Mouse (Mus musculus): ENCODE results near the gene Aprt.
"Not testable (repeated sequence)": the region's sequence is repeated elsewhere in the genome, so short reads cannot be mapped to it uniquely, and the experiment has no call there.

Gene Aprt

GRCm38 (mm10) chr8:122586171-122586570 is 9.5 kb upstream of the Aprt start:
- DNase-seq (ENCODE audit: low spot score in 2 of 2), result no peak

DNA sequence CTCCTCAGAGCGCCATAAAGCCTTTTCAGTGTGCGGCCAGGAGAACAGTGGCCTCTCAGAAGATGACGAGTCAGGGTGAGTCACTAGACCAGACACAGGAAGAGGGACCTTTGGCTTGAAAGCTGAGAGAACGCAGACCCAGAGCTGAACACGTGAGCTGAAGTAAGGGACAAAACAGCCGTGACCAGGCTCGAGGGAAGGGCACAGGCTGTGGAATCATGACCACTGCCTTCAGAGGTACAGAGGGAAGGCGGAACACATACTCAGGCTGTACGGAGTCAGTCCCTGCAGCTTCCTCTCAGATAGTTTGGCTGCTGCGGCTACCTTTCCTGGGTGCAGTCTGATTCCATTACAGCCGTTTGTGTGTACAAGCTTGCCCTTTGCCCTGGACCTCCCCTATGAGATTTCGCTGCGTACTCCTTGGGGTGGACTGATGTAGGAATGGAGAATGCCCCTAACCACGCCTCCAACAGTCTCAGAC is 8.7 kb upstream of the Aprt start:
- no peak for DNase-seq (ENCODE audit: low spot score in 2 of 2)

GRCm38 (mm10) chr8:122584981-122585380 is 8.3 kb upstream of the Aprt start:
- no peak for DNase-seq (ENCODE audit: low spot score in 2 of 2)

GRCm38 (mm10) chr8:122580926-122581325 is 4.2 kb upstream of the Aprt start:
- no peak for DNase-seq (ENCODE audit: low spot score in 2 of 2)

GRCm38 (mm10) chr8:122579196-122579595 is 2.5 kb upstream of the Aprt start:
- no peak for DNase-seq (ENCODE audit: low spot score in 2 of 2)

DNA sequence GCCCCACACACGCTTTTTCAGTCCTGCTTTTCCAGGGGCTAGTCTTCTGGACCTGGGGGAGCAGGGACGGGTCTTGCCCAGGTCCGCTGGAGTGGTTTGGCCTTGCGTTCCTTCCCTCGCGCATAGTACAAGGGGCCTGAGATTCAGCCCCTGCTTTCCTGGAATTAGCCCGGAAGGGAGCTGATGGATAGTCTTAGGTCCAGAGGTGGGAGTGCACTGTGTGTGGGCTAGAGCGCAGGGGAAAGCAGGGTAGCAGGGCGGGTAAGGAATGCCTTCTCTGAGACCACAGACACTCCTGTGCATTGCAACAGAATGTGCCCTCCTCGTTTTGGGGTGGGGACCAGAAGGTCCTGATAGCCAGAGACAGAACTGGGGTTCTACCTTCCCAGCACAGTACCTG is 407 bp upstream of the Aprt start:
- DNase-seq (ENCODE audit: low spot score in 2 of 2), result no peak

GRCm38 (mm10) chr8:122575735-122576647 is 718 bp downstream of the Aprt start:
- DNase-seq (ENCODE audit: low spot score in 2 of 2), result no peak

DNA sequence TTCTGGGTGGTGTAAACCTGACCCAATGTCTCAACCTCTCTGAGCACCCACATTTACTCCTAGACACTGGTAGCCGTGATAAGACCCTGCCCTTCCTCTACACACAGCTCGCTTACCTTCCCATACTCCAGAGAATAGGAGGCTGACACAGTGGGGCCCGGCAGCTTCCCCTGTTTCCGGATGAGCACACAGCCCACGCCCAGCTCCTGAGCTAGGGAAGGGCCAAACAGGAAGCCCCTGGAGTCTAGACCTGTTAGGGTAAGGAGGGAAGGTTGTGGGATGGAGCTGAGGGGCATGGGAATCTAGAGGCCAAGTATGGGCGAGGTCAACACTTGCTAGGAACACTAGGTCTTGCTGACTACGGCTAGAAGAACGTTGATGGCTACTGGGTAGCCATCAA is 1.4 kb downstream of the Aprt start:
- DNase-seq (ENCODE audit: low spot score in 2 of 2), result no peak

GRCm38 (mm10) chr8:122574667-122575251 is 1.9 kb downstream of the Aprt start:
- DNase-seq (ENCODE audit: low spot score in 2 of 2), result no peak

DNA sequence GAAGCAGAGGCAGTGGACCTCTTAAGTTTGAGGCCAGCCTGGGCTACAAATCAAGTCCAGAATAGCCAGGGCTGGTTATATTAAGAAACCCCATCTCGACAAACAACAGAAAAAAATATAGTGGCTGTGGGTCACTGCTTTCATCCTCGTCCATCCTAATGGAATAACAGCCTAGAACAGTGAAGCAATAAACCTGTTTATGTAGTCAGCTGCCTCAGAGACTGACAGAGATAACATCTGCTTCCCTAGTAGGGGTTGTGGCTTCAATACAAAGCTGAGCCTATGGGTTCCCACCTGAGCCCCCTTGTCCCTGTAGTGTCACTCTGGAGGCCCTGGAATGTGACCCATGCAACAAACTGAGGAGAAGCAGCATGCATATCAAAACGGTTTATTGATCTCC is 2.4 kb downstream of the Aprt start:
- DNase-seq (ENCODE audit: low spot score in 2 of 2), result no peak

GRCm38 (mm10) chr8:122573577-122573976 is 3.1 kb downstream of the Aprt start:
- DNase-seq (ENCODE audit: low spot score in 2 of 2), result no peak

GRCm38 (mm10) chr8:122573176-122573575 is 3.5 kb downstream of the Aprt start:
- DNase-seq (ENCODE audit: low spot score in 2 of 2), result not testable (repeated sequence)

DNA sequence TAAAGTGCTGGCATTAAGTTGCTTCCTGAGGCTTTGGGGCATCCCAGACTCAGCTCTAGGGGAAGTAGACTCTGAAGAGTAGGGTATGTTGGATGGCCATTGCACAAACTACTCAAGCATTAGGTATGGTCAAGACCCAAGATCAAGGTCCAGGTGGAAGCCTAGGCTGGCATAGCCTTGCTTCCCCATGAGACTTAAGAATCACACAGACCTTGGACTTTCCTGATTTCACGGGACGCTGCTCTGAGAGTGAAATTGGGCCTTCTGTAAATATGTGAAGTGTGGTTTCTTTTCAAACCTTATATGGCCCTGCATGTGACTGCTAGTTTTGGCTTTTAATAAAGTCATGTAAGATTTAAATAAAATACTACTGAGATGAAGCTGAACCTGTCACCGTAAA is 4.0 kb downstream of the Aprt start:
- DNase-seq (ENCODE audit: low spot score in 2 of 2), result no peak

- DNase-seq (ENCODE audit: low spot score in 2 of 2), result no peak
These were observed 4.9 kb downstream of the Aprt start for GRCm38 (mm10) chr8:122571750-122572267.

DNA sequence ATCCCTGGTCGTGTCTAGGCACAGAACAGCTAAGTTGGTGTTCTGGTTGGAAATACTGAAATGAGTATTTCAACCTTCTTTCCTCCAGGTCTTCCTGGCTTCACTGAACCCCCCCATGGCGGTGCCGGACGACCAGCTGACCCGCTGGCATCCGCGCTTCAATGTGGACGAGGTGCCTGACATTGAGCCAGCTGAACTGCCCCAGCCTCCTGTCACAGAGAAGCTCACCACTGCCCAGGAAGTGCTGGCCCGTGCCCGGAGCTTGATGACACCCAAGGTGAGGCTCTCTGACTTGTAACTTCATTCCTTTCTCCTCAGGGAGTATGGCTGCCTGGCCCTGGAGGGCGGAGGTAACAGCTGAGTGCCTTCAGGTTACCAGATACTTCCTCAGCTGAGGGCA is 5.6 kb downstream of the Aprt start:
- no peak for DNase-seq (ENCODE audit: low spot score in 2 of 2)

- no peak for DNase-seq (ENCODE audit: low spot score in 2 of 2)
These were observed 6.7 kb downstream of the Aprt start for GRCm38 (mm10) chr8:122569996-122570395.

DNA sequence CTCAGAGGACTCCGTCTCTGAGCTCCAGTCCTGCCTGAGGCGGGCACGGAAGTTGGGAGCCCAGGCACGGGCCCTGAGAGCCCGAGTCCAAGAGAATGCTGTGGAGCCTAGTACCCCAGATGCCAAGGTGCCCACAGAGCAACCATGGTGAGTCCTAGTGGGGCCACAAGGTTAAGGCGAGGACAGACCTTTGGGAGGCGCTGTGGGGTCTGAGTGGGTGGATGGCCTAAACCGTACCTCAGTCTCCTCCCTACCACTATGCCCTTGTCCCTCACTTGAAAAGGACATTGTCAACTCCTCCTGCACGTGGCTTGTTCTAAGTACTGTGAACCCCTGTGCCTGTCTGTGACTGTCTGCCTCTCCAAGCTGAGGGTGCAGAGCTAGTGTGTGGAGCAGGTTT is 7.4 kb downstream of the Aprt start:
- DNase-seq (ENCODE audit: low spot score in 2 of 2), result peak in 1 of 2 experiments; percentile 48

GRCm38 (mm10) chr8:122568881-122569309 is 7.8 kb downstream of the Aprt start:
- DNase-seq (ENCODE audit: low spot score in 2 of 2), result peak; percentile 63 to 77

- DNase-seq (ENCODE audit: low spot score in 2 of 2), result peak; percentile 75 to 87
These were observed 8.6 kb downstream of the Aprt start for GRCm38 (mm10) chr8:122568109-122568504.

DNA sequence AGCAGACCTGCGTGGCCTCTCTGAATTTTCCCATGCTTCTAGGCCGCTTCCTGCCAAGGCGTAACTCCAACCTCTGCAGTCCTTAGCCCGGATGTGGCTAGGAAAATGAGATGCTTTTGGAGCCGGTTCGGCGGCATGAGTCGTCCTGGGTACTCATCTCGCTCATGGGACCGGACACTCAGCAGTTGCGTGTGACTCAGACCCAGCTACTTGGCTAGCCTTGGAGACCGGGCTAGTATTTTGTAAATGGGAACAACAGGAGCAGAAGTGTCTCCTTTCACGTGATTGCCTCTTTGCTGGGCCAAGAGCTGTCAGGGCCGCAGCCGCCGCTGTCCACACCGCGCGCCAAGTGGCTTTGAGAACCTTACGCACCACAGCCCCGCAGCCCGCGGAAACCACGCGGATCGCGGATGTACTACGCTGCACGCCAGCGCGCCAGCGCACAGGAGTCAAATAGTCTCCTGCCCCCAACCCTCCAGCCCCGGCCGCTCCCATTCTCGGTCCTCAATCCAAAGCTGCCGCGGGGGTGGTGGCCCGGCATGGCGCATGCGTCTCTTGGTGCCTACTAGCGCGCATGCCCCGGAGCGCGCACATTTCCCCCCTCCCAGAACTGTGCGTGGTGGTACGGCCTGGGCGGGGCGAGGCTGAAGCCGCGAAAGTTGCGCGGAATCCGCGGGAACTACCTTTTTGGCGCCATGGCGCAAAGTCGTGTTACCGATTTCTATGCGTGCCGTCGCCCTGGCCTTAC is 9.2 kb downstream of the Aprt start, which contains the start of gene Cdt1:
Gene Cdt1 (plus strand): TSS at position 655 of the 748 bp plus-strand sequence.
- DNase-seq (ENCODE audit: low spot score in 2 of 2), result peak; percentile 96 to 97

DNA sequence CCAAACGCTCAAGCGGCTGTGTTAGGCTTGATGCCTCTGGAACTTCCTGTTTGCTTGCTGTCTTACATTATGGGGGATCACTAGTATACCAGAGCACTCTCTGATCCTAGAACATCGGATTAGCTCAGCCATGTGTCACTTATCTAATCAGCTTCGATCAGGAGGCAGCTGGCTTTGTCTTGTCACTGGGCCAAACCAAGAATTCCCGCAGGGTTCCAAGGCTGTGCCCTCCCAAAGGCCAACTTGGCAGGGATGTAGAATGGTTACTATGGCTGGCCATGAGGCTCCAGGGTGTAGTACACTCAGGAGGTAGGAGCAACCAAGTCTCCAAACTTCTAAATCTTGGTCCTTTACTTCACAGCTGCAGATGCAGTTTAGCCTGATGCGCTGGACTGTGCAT is 9.9 kb downstream of the Aprt start:
- DNase-seq (ENCODE audit: low spot score in 2 of 2), result peak; percentile 43 to 67
